Mouse (Mus musculus) E14TG2a.4 (cell line): ENCODE results near the gene Pmpcb.

Source experiments
- CTCF ChIP-seq: conservative IDR thresholded peaks from 2 replicates; pipeline ENCODE4 v1.5.1; 2014; ENCODE audit warnings: low read length
- NANOG ChIP-seq: IDR thresholded peaks from 2 replicates; pipeline ENCODE4 v1.6.1; 2014; ENCODE audit warnings: borderline replicate concordance, low read length, mixed read lengths

DNA sequence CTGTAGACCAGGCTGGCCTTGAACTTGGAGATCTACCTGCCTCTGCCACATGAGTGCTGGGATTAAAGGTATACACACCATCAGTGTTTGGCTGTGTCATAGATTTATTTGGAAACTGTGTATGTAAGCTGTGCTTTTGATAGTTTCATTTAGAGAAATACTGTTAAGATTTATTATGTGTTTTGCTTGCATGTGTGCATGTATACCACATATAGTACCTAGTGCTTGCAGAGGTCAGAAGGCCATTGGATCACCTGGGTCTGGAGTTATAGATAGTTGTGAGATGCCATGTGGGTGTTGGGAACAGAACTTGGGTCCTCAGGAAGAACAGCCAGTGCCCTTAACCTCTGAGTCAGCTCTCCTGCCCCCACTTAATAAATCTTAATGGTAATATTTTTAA is 7.7 kb downstream of the Pmpcb start:
- TF ChIP-seq CTCF (no peak), NANOG (no peak)
